Mouse (Mus musculus) hindbrain, postnatal 0 days (tissue): ENCODE measurements around the gene Relt. TPM values are rescaled to one million over a fixed set of nuclear protein-coding genes. Genes with fewer than 3 reads are reported as not detected.

Experiments used
- ATAC-seq: fragments of 200-750 bp; cut with Nextera tagmentation; 2 replicates; pipeline ENCODE4 v1.8.0; 2017; ENCODE audit warnings: mild to moderate bottlenecking, moderate TSS enrichment, moderate library complexity
- DNase-seq: peaks from one replicate; pipeline ENCODE4 v3.0.0-alpha.2; 2015; ENCODE audit warnings: low spot score
- H3K27ac ChIP-seq: fragments of 300-500 bp; sonication (generic); 2 replicates; pipeline ENCODE4 v1.5.1; 2014; ENCODE audit warnings: mild to moderate bottlenecking
- H3K27me3 ChIP-seq: fragments of 300-500 bp; sonication (generic); 2 replicates; pipeline ENCODE4 v1.6.1; 2014; ENCODE audit warnings: low read length, mixed read lengths; ENCODE audit not compliant: insufficient read depth
- H3K36me3 ChIP-seq: fragments of 300-500 bp; sonication (generic); 2 replicates; pipeline ENCODE4 v1.6.1; 2014; ENCODE audit warnings: low read length, mixed read lengths; ENCODE audit not compliant: insufficient read depth
- H3K4me1 ChIP-seq: fragments of 300-500 bp; sonication (generic); 2 replicates; pipeline ENCODE4 v1.6.1; 2014; ENCODE audit warnings: antibody characterized with exemption, low read length, mixed read lengths; ENCODE audit not compliant: insufficient read depth
- H3K4me2 ChIP-seq: fragments of 300-500 bp; sonication (generic); 2 replicates; pipeline ENCODE4 v1.6.1; 2014; ENCODE audit warnings: low read depth, mild to moderate bottlenecking, low read length, moderate library complexity, mixed read lengths
- H3K4me3 ChIP-seq: fragments of 300-500 bp; sonication (generic); 2 replicates; pipeline ENCODE4 v1.5.1; 2014; ENCODE audit warnings: low read length
- H3K9ac ChIP-seq: fragments of 300-500 bp; sonication (generic); replicated peaks from 2 replicates; pipeline ENCODE4 v1.6.1; 2014; ENCODE audit warnings: mild to moderate bottlenecking, low read length, moderate library complexity, mixed read lengths
- H3K9me3 ChIP-seq: fragments of 300-500 bp; sonication (generic); 2 replicates; pipeline ENCODE4 v1.6.1; 2016; ENCODE audit warnings: low read length, mixed read lengths
- CTCF ChIP-seq: IDR thresholded peaks from 2 replicates; pipeline ENCODE4 v1.5.1; 2016; ENCODE audit warnings: antibody characterized with exemption, control low read depth, low read depth
- WGBS: fragments of 180-500 bp; shearing (Covaris S2); extraction: QIAGEN DNeasy Blood & Tissue Kit; methylation state at CpG from one replicate; pipeline ENCODE4 v1.1.7; 2014; 5-methylcytosine and 5-hydroxymethylcytosine counted together
- polyA plus RNA-seq: library from polyadenylated mRNA; unstranded; fragments of >200 nt; fragmentation: Nextera tagmentation; extraction: Ambion mirVana; gene quantifications from 2 replicates; pipeline ENCODE4 v1.2.1, GENCODE M21; 2015
- total RNA-seq: library from RNA; depleted of rRNA; stranded (reverse); fragments of >200 nt; gene quantifications from 2 replicates; pipeline ENCODE4 v1.2.3, GENCODE M21; 2014

The Relt gene
- total and polyA plus RNA-seq, 2 experiments from 2014 or later, result 6.2 to 12.2 TPM

DNA sequence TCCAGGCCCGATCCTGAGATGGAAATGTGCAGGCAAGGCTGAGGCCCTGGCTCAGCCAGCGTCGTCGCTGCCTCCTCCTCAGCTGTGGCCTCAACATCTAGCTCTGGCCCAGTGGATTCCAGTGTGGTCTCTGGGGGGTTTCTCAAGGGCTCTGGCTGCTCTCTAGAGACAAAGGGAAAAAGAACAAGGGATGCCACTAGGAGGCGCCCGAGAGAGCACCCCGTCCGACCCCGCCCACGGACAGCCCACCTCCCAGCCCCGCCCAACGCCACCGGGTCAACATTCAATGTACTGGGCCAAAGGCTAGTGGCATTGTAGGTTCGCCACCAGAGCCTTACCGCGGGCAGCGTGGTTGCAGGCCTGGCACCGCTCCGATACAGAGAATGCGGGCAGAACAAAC, 16.3 kb upstream of the Relt start:
- Histone ChIP-seq H3K27ac (no peak overlapping the region), H3K27me3 (no peaks in the 10 kb centered on the region), H3K4me3 (no peak overlapping the region), H3K36me3 (peaks cover 31% of the 10 kb centered on the region), H3K9ac (no peak overlapping the region), H3K4me1 (no peaks in the 10 kb centered on the region), H3K9me3 (no peaks in the 10 kb centered on the region), H3K4me2 (no peak overlapping the region)
- TF ChIP-seq CTCF, result peak; percentile 63
- 21% methylated on average over 20 of the region's 20 CpGs for WGBS
- DNase-seq, result peak; percentile 72
- ATAC-seq, result peak; percentile 38; the same call in 1 of the 2 replicates

DNA sequence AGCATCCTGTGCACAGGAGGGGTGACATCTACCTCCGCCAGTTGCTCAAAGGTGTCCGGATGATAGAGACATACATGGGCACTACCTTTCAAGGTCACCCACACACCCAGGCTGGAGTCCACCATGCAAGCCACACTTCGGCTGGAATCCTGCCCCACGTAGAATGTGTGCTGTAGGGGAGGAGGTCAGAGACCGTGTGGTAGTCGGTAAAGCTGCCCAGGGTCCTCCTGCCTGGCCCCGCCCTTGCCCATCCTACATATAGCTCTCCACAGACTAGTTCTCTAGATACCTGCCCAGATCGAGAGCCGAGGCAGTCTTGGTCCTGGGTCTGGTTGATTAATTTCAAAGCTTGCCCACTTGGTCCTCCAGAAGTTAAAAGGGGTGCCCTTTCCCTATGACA, 13.5 kb upstream of the Relt start:
- Histone ChIP-seq H3K27ac (no peak overlapping the region), H3K36me3 (peaks cover 20% of the 10 kb centered on the region), H3K4me2 (no peak overlapping the region), H3K27me3 (no peaks in the 10 kb centered on the region), H3K4me1 (no peaks in the 10 kb centered on the region), H3K9me3 (no peaks in the 10 kb centered on the region), H3K9ac (no peak overlapping the region), H3K4me3 (no peak overlapping the region)
- no peak for TF ChIP-seq CTCF
- WGBS, result 93% methylated on average over 9 of the region's 9 CpGs
- no peak for ATAC-seq
- DNase-seq, result no peak

DNA sequence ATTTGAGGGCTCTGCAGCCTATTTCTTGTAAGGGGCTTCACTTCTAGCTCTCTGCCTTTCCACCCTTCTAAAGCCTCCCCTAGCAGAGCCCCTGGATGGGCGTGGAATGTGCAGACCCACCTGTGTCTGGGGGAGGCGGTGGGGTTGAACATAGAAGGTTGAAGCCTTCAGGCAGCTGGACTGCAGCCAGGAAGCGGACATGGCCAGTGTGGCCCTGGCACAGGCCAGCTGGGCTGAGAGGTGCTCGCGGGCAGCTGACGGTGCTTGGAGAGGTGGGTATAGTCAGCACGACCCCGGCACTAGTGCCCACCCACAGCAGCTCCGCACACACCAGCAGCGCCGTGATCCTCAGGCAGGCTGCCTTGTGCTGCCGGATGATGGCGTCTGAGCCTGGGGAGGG, 13.0 kb upstream of the Relt start:
- Histone ChIP-seq H3K27me3 (no peaks in the 10 kb centered on the region), H3K9me3 (no peaks in the 10 kb centered on the region), H3K4me1 (no peaks in the 10 kb centered on the region), H3K36me3 (peaks cover 20% of the 10 kb centered on the region), H3K27ac (no peak overlapping the region), H3K4me2 (no peak overlapping the region), H3K9ac (no peak overlapping the region), H3K4me3 (no peak overlapping the region)
- 80% methylated on average over 13 of the region's 13 CpGs for WGBS
- no peak for ATAC-seq
- no peak for TF ChIP-seq CTCF
- DNase-seq, result no peak

DNA sequence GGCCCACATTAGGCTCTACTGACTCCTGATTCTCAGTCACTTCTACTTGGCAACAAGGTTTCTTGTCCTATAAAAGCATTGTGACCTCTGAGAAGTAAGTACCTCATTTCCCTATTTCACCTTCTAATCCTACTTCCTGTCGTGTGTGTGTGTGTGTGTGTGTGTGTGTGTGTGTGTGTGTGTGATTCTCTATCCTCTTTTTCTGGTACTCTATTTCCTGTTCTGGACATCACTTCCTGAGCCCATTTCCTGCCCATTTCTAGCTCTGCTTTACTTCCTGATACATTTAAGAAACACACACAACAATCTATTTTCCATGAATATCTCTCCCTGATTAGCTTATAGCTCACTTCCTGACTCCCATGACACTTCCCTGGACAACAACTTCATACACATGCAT, 12.6 kb upstream of the Relt start:
- H3K27ac ChIP-seq, result no peak overlapping the region
- H3K9me3 ChIP-seq, result no peaks in the 10 kb centered on the region
- H3K9ac ChIP-seq, result no peak overlapping the region
- H3K4me2 ChIP-seq, result no peak overlapping the region
- H3K4me3 ChIP-seq, result no peak overlapping the region
- ATAC-seq (no peak), DNase-seq (no peak)
- peaks cover 16% of the 10 kb centered on the region for H3K36me3 ChIP-seq
- no peaks in the 10 kb centered on the region for H3K4me1 ChIP-seq
- TF ChIP-seq CTCF, result no peak
- WGBS, result 63% methylated on average over 1 of the region's 1 CpGs
- H3K27me3 ChIP-seq, result no peaks in the 10 kb centered on the region

DNA sequence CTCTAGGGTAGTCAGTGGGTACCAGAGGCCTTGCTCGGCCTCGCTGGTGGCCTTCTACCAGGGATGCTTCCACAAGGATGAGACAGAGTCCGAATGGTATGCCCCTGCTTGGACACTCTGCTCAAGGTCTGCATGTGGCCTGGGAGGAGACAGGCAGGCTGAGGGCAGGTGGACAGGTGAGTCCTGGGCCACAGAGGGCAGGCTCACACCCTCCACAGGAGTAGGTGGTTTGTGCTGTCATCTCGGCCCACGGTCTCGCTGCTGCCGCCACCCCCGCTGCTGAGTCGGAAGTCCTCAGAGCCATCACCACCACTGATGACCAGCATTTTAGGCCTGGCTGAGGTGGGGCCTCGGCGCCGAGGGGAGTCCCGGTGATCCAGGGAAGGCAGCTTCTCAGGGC, 10.0 kb upstream of the Relt start:
- Histone ChIP-seq H3K9me3 (no peaks in the 10 kb centered on the region), H3K36me3 (peaks cover 11% of the 10 kb centered on the region; the same call in 1 of the 2 replicates), H3K4me2 (no peak overlapping the region), H3K4me3 (no peak overlapping the region), H3K9ac (no peak overlapping the region), H3K4me1 (no peaks in the 10 kb centered on the region), H3K27ac (no peak overlapping the region), H3K27me3 (no peaks in the 10 kb centered on the region)
- 93% methylated on average over 13 of the region's 13 CpGs for WGBS
- no peak for ATAC-seq
- no peak for DNase-seq
- no peak for TF ChIP-seq CTCF

DNA sequence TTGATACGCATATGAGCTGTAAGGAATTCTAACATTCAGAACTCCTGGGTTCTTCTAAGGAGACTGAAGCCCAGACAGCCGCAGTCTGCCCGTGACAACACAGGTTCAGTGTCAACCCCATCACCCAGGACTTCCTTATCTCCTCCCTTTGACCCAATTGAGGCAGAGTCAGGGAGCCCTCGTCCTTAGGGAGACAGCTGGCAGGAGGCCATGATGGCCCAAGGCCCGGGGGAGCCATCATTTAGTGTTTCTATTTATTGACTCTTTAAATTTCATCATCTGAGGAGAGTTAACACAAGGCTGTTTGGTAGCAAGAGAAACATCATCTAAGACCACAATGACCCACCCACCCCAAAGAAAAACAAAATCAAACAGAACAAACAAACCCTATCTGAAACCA, 8.6 kb upstream of the Relt start:
- WGBS, result 79% methylated on average over 5 of the region's 5 CpGs
- H3K27me3 ChIP-seq, result no peaks in the 10 kb centered on the region
- TF ChIP-seq CTCF, result no peak
- no peak overlapping the region for H3K4me2 ChIP-seq
- no peaks in the 10 kb centered on the region for H3K4me1 ChIP-seq
- no peak overlapping the region for H3K4me3 ChIP-seq
- no peak overlapping the region for H3K9ac ChIP-seq
- H3K9me3 ChIP-seq, result no peaks in the 10 kb centered on the region
- no peak for DNase-seq
- H3K36me3 ChIP-seq, result peaks cover 11% of the 10 kb centered on the region; the same call in 1 of the 2 replicates
- ATAC-seq, result no peak
- no peak overlapping the region for H3K27ac ChIP-seq

DNA sequence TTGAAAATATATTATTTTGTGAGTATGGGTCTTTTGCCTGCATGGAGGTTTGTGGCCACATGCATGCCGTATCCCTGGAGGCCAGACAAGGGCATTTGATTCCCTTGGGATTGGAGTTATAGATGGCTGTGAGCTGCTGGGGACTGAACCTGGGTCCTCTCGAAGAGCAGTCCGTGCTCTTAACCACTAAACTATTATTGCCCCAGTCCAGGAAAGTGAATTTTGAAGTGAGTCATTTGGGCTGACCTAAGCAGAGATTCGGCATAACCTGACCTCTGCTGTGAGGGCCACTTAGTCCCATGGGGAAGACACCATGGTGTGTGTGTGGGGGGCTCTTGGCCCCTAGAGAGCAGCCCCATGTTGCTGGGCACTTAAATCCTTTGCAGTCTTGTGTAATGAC, 8.1 kb upstream of the Relt start:
- no peaks in the 10 kb centered on the region for H3K4me1 ChIP-seq
- H3K27ac ChIP-seq, result no peak overlapping the region
- WGBS, result 90% methylated on average over 4 of the region's 4 CpGs
- H3K4me3 ChIP-seq, result no peak overlapping the region
- no peak overlapping the region for H3K4me2 ChIP-seq
- peaks cover 11% of the 10 kb centered on the region; the same call in 1 of the 2 replicates for H3K36me3 ChIP-seq
- TF ChIP-seq CTCF, result no peak
- H3K9me3 ChIP-seq, result no peaks in the 10 kb centered on the region
- H3K9ac ChIP-seq, result no peak overlapping the region
- no peak for DNase-seq
- ATAC-seq, result no peak
- H3K27me3 ChIP-seq, result no peaks in the 10 kb centered on the region
